Mouse (Mus musculus): Measurements from ENCODE around the gene Mrps12.

Gene Mrps12

DNA sequence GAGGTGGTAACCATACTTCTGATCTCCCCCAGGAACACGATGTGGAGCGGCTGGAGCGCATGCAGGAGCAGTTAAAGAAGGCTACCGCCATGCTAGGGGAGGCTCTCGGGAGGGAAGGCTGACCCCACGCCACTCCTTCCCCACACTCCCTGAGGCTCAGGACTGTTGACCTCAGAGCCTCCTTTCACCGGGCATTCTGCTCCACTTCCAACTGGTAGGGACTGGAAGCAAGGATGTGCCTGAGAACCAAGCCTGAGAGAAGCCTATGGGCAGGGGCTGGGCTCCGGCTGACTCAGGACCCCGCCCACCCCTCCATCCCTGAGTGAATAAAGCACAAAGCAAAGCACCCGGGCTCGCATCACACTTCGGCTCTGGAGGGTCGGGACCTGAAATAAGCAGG lies 17.0 kb upstream of the Mrps12 start:
- no peak for DNase-seq

DNA sequence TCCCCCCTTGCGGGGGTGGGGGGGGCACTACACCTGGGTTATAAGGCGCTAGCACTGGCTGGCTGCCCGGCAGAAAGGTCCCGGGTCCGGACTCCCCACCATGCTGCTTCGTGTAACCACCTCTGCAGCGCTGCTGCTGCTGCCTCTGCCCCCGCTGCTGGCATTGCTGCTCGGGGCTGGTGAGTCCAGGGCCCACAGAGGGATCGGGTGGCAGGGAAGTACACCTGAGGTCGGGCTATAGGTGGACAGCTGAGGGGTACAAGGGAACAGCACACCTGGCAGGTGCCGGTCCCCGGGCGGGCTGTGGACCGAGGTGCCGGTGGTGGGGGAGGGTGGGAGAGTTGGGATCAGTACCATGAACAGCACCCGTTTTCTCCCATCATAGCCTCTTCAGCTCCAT lies 14.5 kb upstream of the Mrps12 start, which contains the start of gene Ccer2:
TSS of gene Ccer2 (plus strand) at position 96 of the 400 bp plus-strand sequence.
- DNase-seq = no peak

DNA sequence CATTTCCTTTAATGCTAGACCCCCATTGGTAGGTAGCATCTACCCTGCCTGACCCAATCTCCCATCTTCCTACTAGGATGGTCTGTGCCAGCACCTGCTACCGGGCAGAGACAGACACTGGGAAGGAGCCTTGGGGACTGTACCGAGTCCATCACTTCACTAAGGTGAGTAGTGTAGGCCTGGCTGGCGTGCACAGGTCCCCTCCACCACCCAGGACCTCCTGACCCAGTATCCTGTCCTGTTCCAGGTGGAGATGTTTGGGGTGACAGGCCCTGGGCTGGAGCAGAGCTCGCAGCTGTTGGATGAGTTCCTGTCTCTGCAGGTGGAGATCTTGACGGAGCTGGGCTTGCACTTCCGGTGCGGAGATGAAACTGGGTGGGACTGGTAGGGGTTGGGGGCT lies 8.3 kb upstream of the Mrps12 start:
- no peak for DNase-seq

DNA sequence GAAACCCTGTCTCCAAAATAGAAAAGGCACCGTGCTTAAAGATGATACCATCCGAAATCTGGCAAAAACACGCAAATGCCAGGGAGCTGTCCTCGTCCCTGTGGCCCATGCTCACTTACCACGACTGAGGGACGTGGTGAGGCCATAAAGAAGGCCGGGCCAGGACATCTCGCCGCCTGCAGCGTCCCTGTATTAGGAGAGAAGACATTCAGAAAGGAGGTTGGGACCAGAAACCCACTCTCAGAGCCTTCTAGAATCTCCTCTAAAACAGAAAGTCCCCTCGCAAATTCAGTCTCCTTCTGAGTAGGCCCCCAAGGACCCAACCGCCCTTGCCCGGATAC lies 282 bp downstream of the Mrps12 start:
- no peak for DNase-seq

DNA sequence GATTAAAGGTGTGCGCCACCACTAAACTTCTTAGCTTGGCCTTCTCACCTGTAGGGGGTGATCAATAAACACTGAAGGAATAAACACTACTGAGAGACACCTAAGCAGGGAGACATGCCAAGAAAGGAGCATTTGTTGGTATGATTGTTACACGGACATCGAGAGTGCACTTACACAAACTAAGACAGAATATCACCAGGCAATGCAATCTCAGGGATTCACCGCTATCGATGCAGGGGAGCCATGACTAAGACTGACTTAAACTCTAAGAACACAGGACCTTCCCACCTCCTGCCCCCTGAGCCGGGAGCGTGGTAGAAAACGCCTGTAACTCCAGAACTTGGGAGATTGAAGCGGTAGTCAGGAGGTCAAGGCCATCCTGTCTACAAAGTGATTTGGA lies 671 bp downstream of the Mrps12 start:
- no peak for DNase-seq

DNA sequence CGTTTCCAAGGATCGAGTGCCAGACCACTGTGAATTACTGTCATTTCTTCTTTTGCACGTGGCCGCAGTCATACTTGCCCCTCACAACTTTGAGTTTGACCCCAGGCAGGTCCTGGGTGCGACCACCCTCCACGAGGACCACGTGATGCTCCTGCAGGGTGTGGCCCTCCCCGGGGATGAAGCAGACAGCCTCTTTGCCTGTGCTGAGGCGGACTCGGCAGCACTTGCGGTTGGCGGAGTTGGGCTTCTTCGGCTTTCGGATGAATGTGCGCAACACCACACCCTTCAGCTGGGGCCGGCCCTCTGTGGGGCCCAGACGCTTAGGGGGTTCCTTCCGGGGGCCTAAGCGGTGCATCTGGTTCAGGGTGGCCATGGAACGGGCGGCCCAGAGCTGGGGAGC lies 1.8 kb downstream of the Mrps12 start:
- DNase-seq = no peak

DNA sequence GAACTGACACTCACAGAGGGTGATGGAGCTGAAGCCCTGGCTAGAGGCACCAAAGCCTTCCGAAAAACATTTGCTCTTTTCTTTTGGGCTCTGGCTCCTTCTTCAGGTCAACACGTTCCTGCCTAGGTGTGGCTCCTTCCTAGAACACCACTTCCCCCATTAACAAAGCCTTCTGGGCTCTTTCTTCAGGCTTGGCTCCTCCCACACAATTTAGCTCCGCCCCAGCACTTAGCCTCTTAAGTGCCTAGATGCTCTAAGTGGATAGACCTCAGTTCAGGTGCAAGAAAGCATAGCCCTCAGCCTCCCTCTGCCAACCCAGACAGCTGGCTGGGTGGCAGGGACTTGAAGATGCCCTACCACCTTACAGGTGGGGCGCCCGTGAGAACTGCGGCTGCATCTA lies 5.9 kb downstream of the Mrps12 start:
- DNase-seq = no peak

DNA sequence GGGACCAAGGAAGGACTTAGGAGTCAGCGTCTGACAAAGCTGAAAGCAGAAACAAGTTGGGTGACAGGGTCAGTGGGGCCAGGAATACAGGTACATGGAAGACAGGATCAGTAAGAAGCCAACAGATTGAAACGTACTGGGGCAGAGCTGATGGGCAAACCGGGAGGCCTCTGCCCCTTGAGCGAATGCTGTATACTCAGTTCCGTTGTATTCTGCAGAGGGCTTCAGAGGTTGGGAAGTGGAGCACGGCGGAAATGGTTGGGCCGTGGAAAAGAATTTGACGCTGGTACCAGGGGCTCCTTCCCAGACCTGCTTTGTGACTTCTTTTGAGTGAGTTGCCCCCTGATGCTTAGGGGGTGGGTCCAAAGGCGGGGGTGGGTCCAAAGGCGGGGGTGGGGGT lies 8.4 kb downstream of the Mrps12 start:
- DNase-seq = no peak

DNA sequence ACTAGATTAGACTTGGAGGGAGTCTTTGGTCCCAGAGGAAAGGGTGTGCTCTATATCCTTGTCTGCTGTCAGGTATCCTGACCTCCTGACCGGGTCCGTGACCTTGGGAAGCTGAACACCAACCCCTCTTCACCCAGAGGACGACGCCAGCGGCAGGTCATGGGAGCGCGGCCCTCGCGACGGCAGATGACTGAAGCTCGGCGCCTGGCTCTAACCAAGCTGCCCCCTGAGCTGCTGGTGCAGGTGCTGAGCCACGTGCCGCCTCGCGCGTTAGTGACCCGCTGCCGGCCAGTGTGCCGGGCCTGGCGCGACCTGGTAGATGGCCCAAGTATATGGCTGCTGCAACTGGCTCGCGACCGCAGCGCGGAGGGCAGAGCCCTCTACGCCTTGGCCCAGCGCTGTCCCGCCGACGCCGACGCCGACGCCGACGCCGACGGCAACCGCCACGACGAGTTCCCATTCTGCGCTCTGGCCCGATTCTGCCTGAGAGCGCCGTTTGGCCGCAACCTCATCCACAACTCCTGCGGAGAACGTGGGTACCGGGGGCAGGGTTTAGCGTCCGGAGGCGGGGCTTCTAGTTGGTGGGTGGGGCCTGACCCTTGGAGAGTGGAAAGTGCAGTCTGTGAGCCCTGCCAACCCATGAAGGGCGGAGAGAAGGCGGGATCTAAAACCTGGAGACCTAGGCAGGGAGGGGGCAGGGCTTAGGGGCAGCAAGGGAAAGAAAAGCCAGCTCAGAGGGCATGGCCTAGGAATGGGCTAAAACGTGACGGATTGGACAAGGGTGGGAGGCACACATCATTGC lies 9.1 kb downstream of the Mrps12 start:
- peak; percentile 95 for DNase-seq

DNA sequence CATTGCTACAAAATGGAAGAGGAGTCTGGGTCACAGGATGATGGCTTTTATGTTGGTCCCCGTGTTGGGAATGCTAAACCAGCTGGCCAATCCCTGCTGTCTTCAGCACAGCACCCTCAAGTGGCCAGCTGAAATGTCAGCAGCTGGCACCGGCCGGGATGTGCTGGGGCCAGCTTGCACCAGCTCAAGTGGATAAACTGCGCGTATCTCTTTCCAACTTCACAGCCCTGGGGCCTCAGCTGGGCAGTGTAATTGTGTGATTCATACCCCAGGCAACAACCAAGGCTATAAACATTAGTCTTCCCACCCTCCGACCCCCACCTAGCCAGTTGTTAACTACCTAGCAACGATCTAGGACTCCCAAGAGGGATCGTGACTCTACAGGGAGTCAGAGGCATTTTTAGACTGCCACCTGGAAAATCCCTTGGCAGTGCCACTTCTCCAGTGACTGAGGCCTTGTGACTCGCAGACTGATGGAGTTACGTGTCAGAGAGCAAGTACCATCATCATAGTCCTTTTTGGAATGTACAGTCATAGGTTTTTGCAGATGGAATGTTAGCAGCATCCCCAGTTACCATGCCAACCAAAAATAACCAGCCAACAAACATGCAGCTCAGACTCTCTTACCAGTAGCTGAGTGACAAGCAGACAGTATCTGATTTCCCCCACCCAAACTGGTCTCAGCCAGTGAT lies 13.8 kb downstream of the Mrps12 start:
- DNase-seq = no peak

DNA sequence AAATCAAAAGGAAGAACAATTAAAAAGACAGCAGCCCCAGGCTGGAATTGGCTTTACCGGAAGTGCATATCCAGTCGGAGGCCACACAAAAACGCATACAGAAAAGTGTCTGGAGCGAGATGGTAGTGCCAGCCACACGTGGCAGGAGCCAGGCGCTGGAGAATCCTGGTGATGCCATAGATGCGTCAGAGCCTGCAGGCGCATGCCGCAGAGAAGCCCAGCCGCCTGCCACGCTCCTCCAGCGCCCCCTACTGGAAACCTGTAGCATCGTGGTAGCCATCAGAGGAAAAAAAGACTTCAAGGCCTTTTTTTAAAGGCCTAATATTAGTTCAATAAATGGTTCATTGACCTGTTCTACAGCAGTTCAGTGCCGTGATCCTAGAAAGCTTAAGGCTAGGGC lies 15.0 kb downstream of the Mrps12 start:
- DNase-seq = peak; percentile 59

DNA sequence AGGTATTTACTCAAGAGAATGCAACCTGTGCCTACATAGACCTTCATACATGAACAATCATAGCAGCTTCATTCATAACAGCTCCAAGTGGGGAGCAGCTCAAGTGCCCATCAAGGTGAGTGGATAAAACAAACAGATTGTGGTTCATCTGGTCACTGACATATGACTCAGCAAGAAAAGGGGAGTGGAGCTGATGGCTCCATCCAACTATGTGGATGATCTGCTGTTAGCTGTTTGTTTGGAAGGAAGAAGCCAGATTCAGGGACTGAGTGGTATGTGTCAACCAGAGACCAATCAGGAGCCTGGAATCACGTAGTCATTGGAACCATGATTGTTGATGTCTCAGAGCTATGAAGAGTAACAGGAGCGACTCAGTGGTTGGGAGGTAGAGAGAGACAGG lies 17.0 kb downstream of the Mrps12 start:
- DNase-seq = no peak

DNA sequence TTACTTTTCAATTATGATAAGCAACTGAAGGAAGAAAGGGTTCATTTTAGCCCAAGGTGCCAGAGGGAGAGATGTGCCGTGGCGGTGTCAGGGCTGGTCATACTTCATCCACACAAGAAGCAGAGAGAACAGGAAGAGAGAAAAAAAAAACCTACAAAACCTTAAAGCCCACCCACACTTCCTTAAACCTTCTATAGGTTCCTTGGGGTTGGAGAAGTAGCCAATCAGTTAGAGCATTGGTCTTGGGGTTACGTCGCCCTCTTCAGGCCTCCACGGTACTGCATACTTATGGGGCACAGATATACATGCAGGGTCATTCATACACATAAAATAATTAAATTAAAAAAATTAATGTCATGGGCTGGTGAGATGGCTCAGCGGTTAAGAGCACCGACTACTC lies 19.5 kb downstream of the Mrps12 start:
- no peak for DNase-seq

DNA sequence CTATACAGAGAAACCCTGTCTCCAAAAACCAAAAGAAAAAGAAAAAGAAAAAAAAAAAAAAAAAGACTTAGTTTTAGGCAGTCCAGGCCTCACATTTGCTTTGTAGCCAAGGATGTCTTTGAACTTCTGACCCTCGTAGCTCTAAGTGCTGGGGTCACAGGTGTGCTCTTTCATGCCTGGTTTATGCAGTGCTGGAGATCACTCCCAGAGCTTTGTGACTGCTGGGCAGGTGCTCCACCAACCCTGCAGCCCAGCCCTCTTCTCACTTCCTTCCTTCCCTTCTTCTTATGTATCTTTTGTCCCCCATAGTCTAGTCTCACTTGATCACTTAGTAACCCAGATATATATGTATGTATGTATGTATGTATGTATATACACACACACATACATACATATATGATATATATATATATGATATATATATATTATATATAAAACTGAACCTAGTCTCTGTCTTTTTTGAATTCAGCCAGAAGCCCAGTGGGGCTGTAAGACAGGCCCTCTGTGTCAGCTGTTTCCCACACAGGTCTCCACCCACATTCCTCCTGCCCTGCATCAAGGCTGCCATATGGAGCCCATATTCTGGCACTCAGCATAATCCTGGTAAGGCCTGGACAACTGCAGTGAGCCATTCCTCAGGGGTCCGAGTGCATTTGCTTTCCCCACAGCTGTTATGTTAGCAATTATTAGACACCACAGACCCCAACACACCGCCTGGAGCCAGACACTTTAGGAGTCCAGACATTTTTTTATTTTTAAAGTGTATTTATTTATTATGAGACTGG lies 20.7 kb downstream of the Mrps12 start:
- DNase-seq = no peak

DNA sequence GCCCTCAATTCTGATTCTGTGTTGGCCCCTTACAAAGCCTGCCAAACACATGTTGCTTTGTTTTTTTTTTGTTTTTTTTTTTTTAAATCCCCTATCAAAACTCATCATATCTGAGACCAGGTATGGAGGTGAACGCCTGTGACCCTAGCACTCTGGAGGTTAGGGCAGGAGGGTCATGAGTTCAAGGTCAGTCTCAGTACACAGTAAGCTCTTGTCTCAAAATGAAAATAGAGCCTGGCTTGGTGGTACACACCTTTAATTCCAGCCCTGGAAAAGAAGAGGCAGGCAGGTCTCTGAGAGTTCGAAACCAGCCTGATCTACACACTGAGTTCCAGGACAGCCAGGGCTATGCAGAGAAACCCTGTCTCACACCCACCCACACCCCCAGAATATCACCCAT lies 22.0 kb downstream of the Mrps12 start:
- no peak for DNase-seq

DNA sequence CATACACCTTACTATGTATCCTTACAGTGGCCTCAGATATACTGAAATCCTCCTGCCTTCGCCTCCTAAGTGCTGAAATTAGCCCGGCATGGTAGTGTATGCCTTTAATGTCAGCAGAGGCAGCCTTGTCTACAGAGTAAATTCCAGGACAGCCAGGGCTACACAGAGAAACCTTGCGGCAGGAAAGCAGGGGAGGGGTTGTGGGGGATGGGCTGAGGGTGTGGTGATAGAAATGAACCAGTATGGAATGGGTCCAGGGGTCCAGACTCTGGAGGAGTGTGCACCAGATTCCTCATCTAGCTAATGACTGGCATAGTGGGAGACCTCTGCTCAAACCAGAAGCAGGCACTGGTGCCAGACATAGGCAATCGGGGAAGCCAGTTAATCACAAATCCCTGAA lies 22.5 kb downstream of the Mrps12 start:
- DNase-seq = no peak

DNA sequence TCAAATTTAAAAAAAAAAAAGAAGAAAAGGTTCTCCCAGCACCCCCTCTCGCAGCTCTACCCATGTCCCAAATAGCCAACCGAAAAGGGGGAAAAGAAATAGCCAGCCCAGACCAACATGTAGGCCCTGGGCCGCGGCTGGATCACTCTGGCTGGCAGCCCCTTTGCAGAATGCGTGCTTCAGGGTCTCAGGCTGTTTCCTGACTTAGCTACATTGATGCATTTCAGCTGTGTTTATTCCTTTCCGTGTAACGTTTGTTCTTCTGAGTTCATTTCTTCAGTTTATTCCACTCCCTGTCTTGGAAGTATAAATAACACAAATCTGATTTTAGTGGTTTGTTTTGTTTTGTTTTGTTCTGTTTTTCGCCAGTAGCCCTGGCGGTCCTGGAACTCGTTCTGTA lies 23.9 kb downstream of the Mrps12 start:
- DNase-seq = no peak

DNA sequence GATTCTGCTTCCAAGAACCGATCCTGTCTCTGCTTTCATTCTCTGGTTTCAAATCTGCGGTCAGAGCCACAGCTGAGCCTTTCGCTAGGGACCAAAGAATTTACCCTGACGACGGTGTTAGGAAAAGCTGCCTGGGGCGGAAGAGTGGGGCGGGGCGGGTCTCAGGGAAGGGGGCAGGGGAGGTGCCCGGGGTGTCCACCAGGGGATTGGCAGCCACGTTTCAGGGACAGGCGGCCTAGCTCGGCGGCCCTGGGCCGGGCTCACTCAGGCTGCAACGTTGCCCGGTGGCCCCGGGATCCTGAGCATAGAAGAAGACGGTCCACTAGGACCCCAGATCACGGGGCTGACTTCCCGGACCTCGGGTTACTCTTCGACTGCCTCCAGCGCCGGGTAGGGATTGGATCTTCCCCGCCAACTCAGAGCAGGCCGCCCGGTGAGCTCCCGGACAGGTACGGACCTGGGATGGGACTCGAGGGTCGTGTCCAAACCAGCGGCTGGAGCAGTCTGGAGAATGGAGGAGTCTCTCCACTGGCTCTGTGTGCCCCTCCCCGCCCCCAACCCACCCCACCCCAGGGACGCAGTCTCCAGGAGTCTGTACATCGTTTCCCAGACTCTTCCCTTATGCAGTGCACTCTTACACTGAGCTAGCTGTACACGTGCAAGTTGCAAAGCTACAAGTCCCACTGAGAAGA lies 24.9 kb downstream of the Mrps12 start, which contains the start of gene Fbxo17:
TSS of gene Fbxo17 (plus strand) at position 215 of the 692 bp plus-strand sequence.
- DNase-seq = no peak

DNA sequence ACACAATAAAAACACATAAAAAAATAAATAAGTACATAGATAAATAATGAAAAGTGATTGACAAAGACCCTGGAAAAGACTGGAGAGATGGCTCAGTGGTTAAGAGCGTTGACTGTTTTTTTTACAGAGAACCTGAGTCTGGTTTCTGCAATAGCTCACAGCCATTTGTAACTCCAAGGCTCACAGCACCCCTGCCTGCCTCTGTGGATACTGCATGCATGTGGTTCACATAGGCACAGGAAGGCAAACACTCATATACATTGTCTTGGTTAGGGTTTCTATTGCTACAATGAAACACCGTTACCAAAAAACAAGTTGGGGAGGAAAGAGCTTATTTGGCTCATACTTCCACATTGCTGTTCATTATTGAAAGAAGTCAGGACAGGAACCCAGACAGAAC lies 26.0 kb downstream of the Mrps12 start:
- DNase-seq = no peak

DNA sequence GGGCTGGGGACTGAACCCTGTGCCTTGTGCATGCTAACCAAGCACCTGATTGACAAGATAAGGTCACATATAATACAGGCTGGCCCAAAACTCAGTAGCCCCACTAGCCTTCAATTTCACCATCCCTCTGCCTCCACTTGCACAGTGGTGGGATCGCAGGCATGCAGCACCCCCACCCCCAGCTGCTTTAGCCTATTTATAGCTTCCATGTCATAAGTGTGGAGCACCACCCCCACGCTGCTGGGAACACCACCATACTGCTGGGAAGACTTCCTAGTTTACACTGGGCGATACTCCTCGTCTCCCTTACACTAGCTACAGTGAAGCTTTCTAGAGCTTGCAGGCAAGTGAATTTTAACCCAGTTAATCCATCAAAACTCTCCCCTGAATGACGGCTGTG lies 27.0 kb downstream of the Mrps12 start:
- DNase-seq = no peak

DNA sequence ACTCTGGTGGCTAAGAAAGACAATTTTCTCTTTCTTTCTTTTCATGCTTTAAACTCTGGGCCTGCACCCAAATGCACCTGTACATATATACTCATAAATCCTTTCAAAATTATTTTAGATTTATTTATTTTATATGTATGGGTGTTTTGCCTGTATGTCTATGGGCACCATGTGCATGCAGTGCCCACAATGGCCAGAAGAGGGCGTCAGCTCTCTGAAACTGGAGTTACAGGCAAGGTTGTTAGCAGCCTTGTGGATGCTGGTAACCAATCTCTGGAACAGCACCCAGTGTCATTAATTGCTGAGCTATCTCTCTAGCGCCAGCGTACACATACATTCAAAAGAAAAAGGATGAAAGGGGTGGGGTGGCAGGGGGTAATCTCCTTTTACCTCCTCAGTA lies 30.7 kb downstream of the Mrps12 start:
- DNase-seq = no peak

DNA sequence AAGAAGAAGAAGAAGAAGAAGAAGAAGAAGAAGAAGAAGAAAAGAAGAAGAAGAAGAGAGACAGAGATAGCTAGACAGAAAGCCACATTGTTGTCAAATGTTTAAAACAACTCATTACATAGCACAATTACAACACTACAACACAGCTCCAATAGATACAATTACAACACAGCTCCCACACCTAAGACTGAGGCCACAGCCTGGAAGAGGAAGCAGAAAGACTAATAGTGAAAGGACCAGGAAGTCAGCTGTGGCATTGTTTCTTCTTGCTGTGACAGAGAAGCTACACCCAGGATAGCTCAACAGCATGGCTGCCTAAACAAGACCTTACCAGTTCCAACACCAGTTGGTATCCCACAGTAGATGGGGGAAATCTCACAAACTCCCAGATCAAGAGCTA lies 32.2 kb downstream of the Mrps12 start:
- DNase-seq = no peak

DNA sequence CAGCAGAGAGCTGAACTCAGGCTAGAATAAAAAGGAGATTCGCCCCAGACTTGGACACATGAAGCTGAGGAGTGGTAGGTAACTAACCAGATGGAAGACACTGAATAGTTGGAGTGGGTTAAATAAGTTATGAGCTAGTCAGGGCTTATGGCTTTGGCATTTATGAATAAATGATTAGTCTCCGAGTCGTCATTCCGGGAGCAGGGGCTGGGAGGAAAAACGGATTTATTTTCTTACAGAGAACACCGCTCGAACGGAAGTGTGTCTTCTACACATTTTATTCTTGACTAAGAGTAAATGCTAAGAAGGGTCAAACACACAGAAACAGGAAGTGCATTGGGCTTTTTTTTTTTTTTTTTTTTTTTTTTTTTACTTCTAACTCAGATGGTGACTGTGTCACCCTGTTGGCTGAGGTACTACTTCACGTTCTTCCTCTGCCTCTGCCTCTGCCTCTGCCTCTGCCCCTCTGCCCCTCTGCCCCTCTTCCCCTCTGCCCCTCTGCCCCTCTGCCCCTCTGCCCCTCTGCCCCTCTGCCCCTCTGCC lies 38.9 kb downstream of the Mrps12 start:
- no peak for DNase-seq
